Mouse (Mus musculus) embryonic fibroblast, embryonic 13.5 days (primary cell): ENCODE measurements around the gene Plk5.

Source experiments
- CTCF ChIP-seq: IDR thresholded peaks from 2 replicates; pipeline ENCODE4 v1.5.1; 2011; ENCODE audit warnings: mild to moderate bottlenecking, control low read depth, low read length, moderate library complexity, borderline replicate concordance; ENCODE audit not compliant: insufficient read depth
- POLR2A ChIP-seq: IDR thresholded peaks from 2 replicates; pipeline ENCODE4 v1.6.1; 2011; ENCODE audit warnings: low read depth, mild to moderate bottlenecking, control low read depth, low read length, moderate library complexity

DNA sequence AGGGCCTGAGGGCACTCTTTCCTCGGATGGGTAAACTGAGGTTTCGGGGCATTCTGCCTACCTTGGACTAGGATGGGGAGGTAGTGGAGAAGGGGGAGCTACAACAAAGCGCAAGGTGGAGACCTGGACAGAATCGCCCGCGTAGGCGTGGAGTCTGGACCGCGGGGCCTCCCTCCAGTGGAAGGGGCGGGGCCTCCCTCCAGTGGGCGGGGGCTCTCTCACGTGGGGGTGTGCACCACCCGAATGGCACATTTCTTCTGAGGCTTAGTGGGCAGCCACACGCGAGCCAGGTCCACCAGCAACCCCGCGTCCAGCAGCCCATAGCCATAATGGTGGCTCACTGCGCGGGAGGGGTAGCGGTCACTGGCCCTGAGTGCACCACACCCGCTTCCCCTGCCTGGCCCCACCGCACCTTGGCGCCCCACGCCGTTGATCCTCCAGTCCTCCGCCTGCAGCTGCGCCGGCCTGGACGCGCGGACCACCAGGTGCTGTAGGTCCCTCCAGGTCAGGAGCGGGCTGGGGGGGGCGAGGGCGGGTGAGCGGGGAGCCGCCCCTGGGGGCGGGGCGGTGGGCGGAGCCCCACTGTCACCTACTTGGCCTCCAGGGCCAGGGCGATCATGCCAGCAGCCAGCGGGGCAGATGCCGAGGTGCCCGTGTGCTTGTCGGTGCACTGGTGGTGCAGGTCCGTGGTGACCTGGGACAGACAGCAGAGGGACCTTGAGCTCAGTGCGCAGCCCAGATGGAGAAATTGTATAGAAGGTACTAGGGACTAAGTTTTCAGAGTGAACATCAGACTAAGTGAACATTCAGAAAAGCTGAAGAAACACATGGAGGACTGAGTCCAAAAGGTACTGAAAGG is 32.8 kb upstream of the Plk5 start:
- TF ChIP-seq POLR2A = peak; percentile 55
- no peak for TF ChIP-seq CTCF
